Mouse (Mus musculus): ENCODE measurements around the gene Ropn1.

GRCm38 (mm10) chr16:34627591-34627990 is 22.1 kb upstream of the Ropn1 start:
- no peak for TF ChIP-seq CTCF (IDR thresholded peaks at IDR 0.05; ENCODE audit: control insufficient read depth, insufficient read depth, insufficient read length)
- no peak for TF ChIP-seq MYOG (IDR thresholded peaks at IDR 0.05; ENCODE audit: control insufficient read depth, extremely low read depth, insufficient read length)

Data from C2C12 (cell line).